Mouse (Mus musculus) hindbrain, embryonic 15.5 days (tissue): ENCODE results near the gene Wfdc5. TPM values are rescaled to one million over a fixed set of nuclear protein-coding genes. Genes with fewer than 3 reads are reported as not detected.

ENCODE experiments used
- ATAC-seq: fragments of 200-750 bp; cut with Nextera tagmentation; 2 replicates; pipeline ENCODE4 v1.8.0; 2017; ENCODE audit warnings: low read depth, moderate number of reproducible peaks, moderate TSS enrichment; ENCODE audit not compliant: low FRiP score
- H3K27ac ChIP-seq: fragments of 300-500 bp; sonication (generic); replicated peaks from 2 replicates; pipeline ENCODE4 v1.5.1; 2015; ENCODE audit warnings: mild to moderate bottlenecking, inconsistent platforms
- H3K27me3 ChIP-seq: fragments of 300-500 bp; sonication (generic); 2 replicates; pipeline ENCODE4 v1.6.1; 2015; ENCODE audit warnings: control low read depth, inconsistent platforms
- H3K36me3 ChIP-seq: fragments of 300-500 bp; sonication (generic); 2 replicates; pipeline ENCODE4 v1.6.1; 2015; ENCODE audit warnings: control low read depth, inconsistent platforms
- H3K4me1 ChIP-seq: fragments of 300-500 bp; sonication (generic); replicated peaks from 2 replicates; pipeline ENCODE4 v1.6.1; 2015; ENCODE audit warnings: control low read depth, inconsistent platforms
- H3K4me2 ChIP-seq: fragments of 300-500 bp; sonication (generic); 2 replicates; pipeline ENCODE4 v1.6.1; 2015; ENCODE audit warnings: moderate library complexity, mild to moderate bottlenecking, inconsistent platforms
- H3K4me3 ChIP-seq: fragments of 300-500 bp; sonication (generic); 2 replicates; pipeline ENCODE4 v1.5.1; 2015; ENCODE audit warnings: mild to moderate bottlenecking, inconsistent platforms
- H3K9ac ChIP-seq: fragments of 300-500 bp; sonication (generic); 2 replicates; pipeline ENCODE4 v1.6.1; 2015; ENCODE audit warnings: inconsistent platforms
- H3K9me3 ChIP-seq: fragments of 300-500 bp; sonication (generic); 2 replicates; pipeline ENCODE4 v1.6.1; 2016; ENCODE audit warnings: control low read depth, inconsistent platforms
- WGBS: fragments of 180-500 bp; shearing (Covaris S2); methylation state at CpG from one replicate; pipeline ENCODE4 v1.1.7; 2015; 5-methylcytosine and 5-hydroxymethylcytosine counted together
- polyA plus RNA-seq: library from polyadenylated mRNA; unstranded; fragments of >200 nt; fragmentation: Nextera tagmentation; extraction: Ambion mirVana; gene quantifications from 2 replicates; pipeline ENCODE4 v1.2.1, GENCODE M21; 2015

The Wfdc5 gene
- polyA plus RNA-seq, 1 experiment from 2014 or later: not detected

DNA sequence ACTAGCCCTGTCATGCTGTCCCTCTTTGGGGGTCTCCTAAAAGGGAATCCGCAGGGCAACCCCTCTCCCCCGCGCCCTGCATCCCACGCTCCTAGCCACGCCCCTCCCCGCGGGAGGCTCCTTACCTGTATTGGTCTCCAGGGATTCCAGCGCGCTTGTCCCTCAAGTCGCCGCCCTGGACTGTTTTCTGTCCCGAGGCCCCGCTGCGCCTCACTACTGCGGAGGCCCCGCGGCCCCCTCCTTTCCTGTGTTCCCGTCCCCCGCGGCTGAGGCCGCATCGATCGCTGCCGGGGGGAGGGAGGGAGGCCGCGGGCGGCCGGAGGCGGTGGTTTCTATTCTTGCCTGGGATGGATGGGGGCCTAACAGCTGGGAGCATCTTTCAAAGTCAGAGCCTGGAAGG is 11.6 kb downstream of the Wfdc5 start, which contains the start of gene Kcns1:
TSS of gene Kcns1 (minus strand) at position 212 of the 400 bp plus-strand sequence.
- Histone ChIP-seq H3K4me2 (peak within 1 kb of the TSS; percentile 63), H3K4me1 (peaks cover 25% of the 10 kb centered on the region), H3K36me3 (no peaks in the 10 kb centered on the region), H3K4me3 (peak within 1 kb of the TSS; percentile 32), H3K9me3 (no peaks in the 10 kb centered on the region), H3K27me3 (peaks cover 63% of the 10 kb centered on the region), H3K9ac (no peak within 1 kb of the TSS), H3K27ac (no peak within 1 kb of the TSS)
- no peak for ATAC-seq
- under 1% methylated on average over 27 of the region's 29 CpGs for WGBS

DNA sequence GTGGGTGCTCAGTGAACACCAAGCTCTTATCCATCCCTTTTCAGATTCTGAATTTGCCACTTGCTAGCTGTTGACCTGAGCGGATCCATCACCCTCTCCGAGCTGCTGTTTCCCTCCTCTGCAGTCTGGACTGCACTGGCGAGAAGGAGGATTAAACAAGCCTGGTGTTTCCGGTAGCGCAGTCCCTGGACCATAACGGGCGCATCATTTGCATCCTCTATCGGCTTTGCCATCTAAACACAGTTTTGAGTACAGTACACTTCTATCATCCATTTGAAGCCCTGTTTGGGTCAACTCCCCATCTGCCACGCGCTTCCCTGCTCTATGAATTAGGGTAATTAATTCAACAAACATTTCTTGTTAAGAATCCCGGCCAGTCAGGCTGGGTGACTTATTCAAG is 12.2 kb downstream of the Wfdc5 start:
- ATAC-seq: no peak
- peaks cover 63% of the 10 kb centered on the region for H3K27me3 ChIP-seq
- H3K9me3 ChIP-seq: no peaks in the 10 kb centered on the region
- H3K9ac ChIP-seq: no peak overlapping the region
- no peak overlapping the region for H3K27ac ChIP-seq
- H3K4me2 ChIP-seq: peak overlapping the region; percentile 63
- H3K4me3 ChIP-seq: peak overlapping the region; percentile 32; the same call in 1 of the 2 replicates
- no peaks in the 10 kb centered on the region for H3K36me3 ChIP-seq
- 3% methylated on average over 11 of the region's 11 CpGs for WGBS
- peaks cover 25% of the 10 kb centered on the region for H3K4me1 ChIP-seq

DNA sequence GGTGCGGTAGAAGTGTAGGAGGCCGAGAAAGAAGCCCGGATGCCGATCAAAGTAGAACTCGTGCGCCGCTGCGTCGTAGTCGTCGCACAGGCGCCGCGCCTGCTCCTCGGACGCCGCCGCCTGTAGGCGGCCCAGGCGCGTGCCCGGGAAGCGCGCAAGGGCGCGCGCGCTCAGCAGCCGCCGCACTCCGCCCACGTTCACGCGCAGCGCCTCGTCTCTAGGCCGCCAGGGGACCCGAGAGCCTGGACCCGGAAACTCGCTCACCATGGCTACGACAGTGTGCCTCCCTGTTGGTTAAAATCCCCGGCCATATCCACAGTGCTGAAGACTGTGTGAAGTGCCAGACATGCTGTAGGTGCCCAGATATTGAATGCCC is 14.0 kb downstream of the Wfdc5 start:
- Histone ChIP-seq H3K4me3 (peak overlapping the region; percentile 42), H3K4me2 (peak overlapping the region; percentile 67), H3K27me3 (peaks cover 63% of the 10 kb centered on the region), H3K9me3 (no peaks in the 10 kb centered on the region), H3K27ac (no peak overlapping the region), H3K36me3 (no peaks in the 10 kb centered on the region), H3K4me1 (peaks cover 25% of the 10 kb centered on the region), H3K9ac (no peak overlapping the region)
- ATAC-seq: peak; percentile 68
- 9% methylated on average over 42 of the region's 42 CpGs for WGBS

DNA sequence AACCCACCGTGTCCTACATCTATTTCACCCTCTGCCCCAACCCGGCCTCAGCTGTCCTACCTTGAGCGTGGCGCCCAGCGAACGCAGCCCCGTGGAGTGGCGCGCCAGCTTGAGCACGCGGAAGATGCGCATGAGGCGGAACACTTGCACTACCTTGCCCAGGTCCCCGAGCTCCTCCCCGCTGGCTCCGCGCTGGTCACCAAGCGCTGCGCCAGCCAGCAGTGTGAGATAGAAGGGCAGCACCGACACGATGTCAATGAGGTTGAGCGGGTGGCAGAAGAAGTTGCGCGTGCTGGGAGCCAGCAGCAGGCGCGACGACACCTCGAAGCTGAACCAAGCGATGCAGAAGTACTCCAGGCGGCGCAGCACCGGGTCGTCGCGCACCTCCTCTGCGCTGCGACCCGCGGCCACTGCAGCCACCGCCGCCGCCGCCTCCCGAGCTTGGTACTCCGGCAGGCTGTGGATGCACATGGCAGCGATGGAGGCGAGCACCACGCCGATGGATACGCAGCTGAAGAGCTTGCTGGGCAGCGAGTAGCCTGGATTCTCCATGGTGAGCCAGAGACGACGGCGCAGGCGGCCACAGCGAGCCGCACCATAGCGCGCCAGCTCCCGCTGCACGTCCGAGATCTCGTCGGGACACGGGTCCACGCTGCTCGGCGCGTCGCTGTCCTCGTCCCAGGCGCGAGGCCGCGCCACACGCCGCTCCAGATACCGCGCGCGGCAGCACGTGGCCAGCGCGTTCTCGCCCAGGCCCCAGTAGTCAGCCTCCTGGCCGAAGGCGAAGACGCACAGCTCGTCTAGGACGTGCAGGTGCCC is 14.6 kb downstream of the Wfdc5 start:
- ATAC-seq: peak; percentile 70
- H3K9ac ChIP-seq: peak overlapping the region; percentile 33
- H3K4me1 ChIP-seq: peaks cover 25% of the 10 kb centered on the region
- no peak overlapping the region for H3K27ac ChIP-seq
- 12% methylated on average over 90 of the region's 90 CpGs for WGBS
- H3K9me3 ChIP-seq: no peaks in the 10 kb centered on the region
- H3K36me3 ChIP-seq: no peaks in the 10 kb centered on the region
- peaks cover 63% of the 10 kb centered on the region for H3K27me3 ChIP-seq
- H3K4me2 ChIP-seq: peak overlapping the region; percentile 67
- peak overlapping the region; percentile 42 for H3K4me3 ChIP-seq

DNA sequence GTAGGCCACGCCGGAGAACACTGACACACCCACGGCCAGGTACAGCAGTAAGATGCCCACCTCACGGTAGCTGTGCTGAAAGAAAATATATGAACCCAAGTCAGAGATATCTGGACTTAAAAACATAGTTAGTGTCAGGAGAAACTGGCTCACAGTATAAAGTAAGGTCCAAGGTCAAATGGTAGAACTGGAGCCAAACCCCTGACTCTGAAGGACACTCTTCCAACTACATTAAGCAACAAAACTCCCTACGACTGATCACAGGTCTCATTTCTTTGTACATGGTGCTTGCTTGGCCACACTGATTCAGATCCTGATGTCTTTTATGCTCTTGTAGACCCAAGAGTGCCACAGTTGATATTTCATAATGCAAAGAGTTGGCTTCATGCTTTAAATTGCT is 17.6 kb downstream of the Wfdc5 start:
- WGBS: 94% methylated on average over 5 of the region's 5 CpGs
- H3K27ac ChIP-seq: no peak overlapping the region

DNA sequence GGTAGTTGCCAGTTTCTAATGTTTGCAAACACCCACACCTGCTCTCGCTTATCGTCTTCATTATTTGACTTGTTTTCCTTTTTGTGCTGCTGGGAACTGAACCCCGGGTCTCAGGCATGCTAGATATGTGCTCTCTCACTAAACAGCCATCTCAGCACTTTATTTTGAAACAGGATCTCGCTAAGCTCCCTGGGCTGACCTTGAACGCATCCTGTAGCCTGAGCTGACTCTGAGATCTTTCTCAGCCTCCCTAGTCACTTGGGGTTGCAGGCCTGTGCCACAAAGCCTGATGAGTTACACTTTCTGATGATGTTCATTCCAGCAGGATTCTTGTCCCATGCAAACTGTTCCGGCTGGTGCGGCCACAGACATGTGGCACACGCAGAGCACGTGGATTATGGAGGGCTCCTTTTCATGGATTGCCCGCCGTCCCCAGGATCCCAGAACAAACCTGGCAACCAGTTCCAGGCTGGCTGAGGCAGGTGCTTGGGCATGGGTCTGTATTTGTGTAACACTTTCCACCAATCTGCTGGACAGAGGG is 21.0 kb downstream of the Wfdc5 start:
- peaks cover 7% of the 10 kb centered on the region for H3K27me3 ChIP-seq
- H3K4me2 ChIP-seq: no peak overlapping the region
- no peak overlapping the region for H3K27ac ChIP-seq
- no peaks in the 10 kb centered on the region for H3K9me3 ChIP-seq
- 88% methylated on average over 11 of the region's 11 CpGs for WGBS
- no peaks in the 10 kb centered on the region for H3K36me3 ChIP-seq
- H3K4me1 ChIP-seq: no peaks in the 10 kb centered on the region
- H3K4me3 ChIP-seq: no peak overlapping the region
- no peak overlapping the region for H3K9ac ChIP-seq
- ATAC-seq: no peak

More for the DNA sequence above, 17.6 kb downstream of the Wfdc5 start:
- Histone ChIP-seq H3K9ac (no peak overlapping the region), H3K9me3 (no peaks in the 10 kb centered on the region), H3K4me2 (no peak overlapping the region), H3K36me3 (no peaks in the 10 kb centered on the region), H3K4me3 (no peak overlapping the region), H3K27me3 (peaks cover 40% of the 10 kb centered on the region), H3K4me1 (peaks cover 13% of the 10 kb centered on the region)
- ATAC-seq: no peak

DNA sequence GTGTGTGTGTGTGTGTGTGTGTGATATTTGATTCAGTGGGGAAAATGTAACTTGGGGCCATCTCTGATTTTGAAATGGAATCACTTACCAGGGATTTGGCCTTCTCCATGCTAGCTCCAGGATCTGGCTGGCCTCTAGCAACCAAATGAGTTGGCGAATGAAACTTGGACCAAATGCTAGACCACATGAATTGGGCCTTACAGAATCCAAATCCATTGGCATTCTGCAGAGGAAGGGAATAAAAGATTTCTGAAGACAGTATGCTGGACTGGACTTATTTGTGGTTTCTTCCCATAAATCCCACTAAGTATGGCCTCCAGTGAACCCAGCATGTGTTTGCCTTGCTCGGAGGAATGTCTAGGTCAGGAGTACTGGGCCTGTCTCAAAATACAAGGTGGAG is 23.7 kb downstream of the Wfdc5 start:
- 88% methylated on average over 2 of the region's 2 CpGs for WGBS
- Histone ChIP-seq H3K36me3 (peaks cover 4% of the 10 kb centered on the region; the same call in 1 of the 2 replicates), H3K9me3 (no peaks in the 10 kb centered on the region), H3K4me1 (no peaks in the 10 kb centered on the region), H3K27ac (no peak overlapping the region), H3K27me3 (no peaks in the 10 kb centered on the region), H3K4me3 (no peak overlapping the region), H3K4me2 (no peak overlapping the region), H3K9ac (no peak overlapping the region)
- ATAC-seq: no peak

DNA sequence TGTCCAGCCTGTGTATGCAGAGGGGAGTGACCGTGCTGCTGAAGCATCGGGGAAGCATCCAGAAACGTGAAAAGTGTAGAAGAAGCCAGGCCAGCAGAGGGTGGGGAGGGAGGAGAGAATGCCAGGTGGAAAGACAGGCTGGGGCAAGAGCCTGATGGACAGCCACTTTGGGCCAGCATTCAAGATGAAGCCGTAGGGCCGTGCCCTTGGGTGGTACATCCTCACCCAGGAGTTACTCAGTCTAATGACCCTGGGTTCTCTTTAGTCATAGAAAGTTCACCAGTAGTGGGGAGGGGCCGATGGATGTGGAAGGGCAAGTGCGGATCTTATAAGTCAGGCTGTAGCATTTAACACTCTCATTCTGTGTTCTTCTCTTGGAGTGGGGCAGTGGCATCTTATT is 26.4 kb downstream of the Wfdc5 start:
- no peaks in the 10 kb centered on the region for H3K4me1 ChIP-seq
- no peaks in the 10 kb centered on the region for H3K27me3 ChIP-seq
- no peak overlapping the region for H3K9ac ChIP-seq
- H3K36me3 ChIP-seq: peaks cover 14% of the 10 kb centered on the region
- no peak for ATAC-seq
- 89% methylated on average over 7 of the region's 7 CpGs for WGBS
- H3K27ac ChIP-seq: no peak overlapping the region
- no peak overlapping the region for H3K4me3 ChIP-seq
- H3K4me2 ChIP-seq: no peak overlapping the region
- no peaks in the 10 kb centered on the region for H3K9me3 ChIP-seq

DNA sequence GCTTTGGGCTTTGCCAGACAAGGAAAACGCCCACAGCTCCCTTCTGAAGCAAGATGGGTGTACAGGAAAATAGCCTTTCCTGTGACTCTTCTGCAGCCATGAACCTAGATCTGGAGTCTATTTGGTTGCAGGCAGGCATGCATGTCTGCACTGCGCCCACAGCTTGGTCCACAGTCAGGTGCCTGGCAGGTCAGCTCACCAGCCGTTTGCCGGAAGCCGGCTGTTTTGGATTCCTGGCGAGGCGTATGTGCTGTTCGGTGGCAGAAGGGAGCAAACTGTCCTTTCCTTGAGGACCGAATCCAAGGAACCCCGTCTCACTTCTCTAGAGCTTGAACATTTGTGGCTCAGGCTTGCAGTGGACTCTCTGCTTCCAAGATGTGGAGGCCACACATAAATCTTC is 28.5 kb downstream of the Wfdc5 start:
- Histone ChIP-seq H3K27me3 (no peaks in the 10 kb centered on the region), H3K9me3 (no peaks in the 10 kb centered on the region), H3K9ac (no peak overlapping the region), H3K36me3 (peaks cover 14% of the 10 kb centered on the region), H3K4me2 (no peak overlapping the region), H3K4me3 (no peak overlapping the region), H3K4me1 (no peaks in the 10 kb centered on the region), H3K27ac (no peak overlapping the region)
- no peak for ATAC-seq
- 94% methylated on average over 10 of the region's 10 CpGs for WGBS

DNA sequence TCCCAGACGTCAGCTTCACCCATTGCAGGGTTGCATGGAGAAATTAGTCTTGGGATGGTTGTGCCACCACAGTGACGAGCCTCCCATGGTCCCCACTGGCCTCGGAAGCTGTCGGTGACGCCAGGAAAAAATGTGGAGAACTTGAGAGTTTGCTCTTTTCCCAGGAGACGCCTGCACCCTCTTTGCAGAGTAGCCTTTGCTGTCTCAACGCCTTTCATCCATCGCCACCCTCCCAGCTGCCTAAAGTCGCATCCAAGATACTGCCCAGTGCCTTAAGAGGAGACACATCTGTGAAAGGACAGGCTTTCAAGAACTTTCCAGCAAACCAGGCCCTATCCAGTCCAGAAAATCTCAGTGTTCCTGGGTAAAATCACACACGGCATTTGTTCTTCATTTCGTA is 30.2 kb downstream of the Wfdc5 start:
- no peak overlapping the region for H3K9ac ChIP-seq
- no peak for ATAC-seq
- H3K9me3 ChIP-seq: no peaks in the 10 kb centered on the region
- WGBS: 93% methylated on average over 11 of the region's 11 CpGs
- H3K27ac ChIP-seq: no peak overlapping the region
- no peaks in the 10 kb centered on the region for H3K4me1 ChIP-seq
- peaks cover 14% of the 10 kb centered on the region for H3K36me3 ChIP-seq
- no peak overlapping the region for H3K4me2 ChIP-seq
- no peak overlapping the region for H3K4me3 ChIP-seq
- no peaks in the 10 kb centered on the region for H3K27me3 ChIP-seq

DNA sequence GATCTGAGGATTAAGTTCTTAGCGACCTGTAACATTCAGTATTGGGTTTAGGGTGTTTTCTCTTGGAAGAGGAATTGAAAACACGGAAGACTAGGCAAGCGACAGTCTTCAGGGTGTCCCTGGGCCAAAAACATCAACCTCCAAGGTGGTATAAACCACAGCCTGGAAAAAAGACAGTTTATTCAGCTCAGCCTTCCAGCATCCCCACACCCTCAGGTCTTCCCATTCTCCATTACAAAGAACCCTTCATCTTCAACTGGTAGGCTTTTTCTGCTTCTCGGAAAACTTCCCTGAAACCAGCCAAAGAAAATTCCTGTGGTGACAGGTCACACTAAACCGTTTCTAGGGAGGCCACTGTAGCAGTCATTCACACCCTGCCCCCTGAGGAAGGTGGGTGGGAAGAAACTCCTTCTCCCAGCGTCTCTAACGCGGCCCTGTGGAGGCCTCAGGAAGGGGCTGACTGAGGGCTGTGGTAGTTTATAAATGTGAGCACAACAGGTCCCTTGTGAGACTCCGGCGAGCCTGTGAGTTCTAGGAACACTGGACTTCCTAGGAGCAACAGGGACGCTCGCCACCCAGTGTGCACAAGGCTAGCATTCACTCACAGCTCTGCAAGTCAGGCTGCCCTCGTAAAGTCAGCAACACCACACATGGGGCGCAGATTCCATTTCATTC is 32.3 kb downstream of the Wfdc5 start:
- no peak overlapping the region for H3K27ac ChIP-seq
- WGBS: 39% methylated on average over 14 of the region's 14 CpGs

DNA sequence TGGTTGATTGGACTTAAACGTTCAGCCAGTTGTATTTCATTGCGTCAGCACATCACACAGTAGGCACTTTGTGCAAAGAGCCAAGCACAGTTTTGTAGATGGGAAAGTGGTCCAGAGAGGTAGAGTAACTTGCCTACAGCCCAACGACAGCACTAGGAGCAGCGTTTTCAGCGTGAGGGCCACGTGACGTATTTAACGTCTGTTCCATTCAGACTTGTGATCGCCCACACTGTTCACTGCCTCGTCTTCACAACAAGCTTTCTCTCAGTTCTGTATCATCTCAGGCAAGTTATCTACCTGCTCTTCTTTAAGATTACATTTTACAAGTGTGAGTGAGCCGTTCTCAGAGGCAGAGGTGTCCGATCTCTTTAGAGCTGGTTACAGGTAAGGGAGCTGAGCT is 36.0 kb downstream of the Wfdc5 start:
- ATAC-seq: no peak
- WGBS: 96% methylated on average over 12 of the region's 12 CpGs
- H3K9ac ChIP-seq: no peak overlapping the region
- no peak overlapping the region for H3K4me3 ChIP-seq
- H3K9me3 ChIP-seq: no peaks in the 10 kb centered on the region
- H3K27me3 ChIP-seq: no peaks in the 10 kb centered on the region
- H3K4me1 ChIP-seq: peaks cover 8% of the 10 kb centered on the region; the same call in 1 of the 2 replicates
- no peak overlapping the region for H3K4me2 ChIP-seq
- no peaks in the 10 kb centered on the region for H3K36me3 ChIP-seq
- H3K27ac ChIP-seq: no peak overlapping the region

More for the DNA sequence above, 32.3 kb downstream of the Wfdc5 start:
- Histone ChIP-seq H3K9ac (no peak overlapping the region), H3K4me2 (no peak overlapping the region), H3K27me3 (no peaks in the 10 kb centered on the region), H3K36me3 (peaks cover 14% of the 10 kb centered on the region), H3K9me3 (no peaks in the 10 kb centered on the region), H3K4me3 (no peak overlapping the region), H3K4me1 (no peaks in the 10 kb centered on the region)
- ATAC-seq: no peak
